Mouse (Mus musculus): Measurements from ENCODE around the gene Akr1cl.

Akr1cl gene

GRCm38 (mm10) chr1:64986120-64986519, 46.4 kb downstream of the Akr1cl start:
- DNase-seq = peak; percentile 37

GRCm38 (mm10) chr1:64983247-64983646, 49.3 kb downstream of the Akr1cl start:
- DNase-seq = no peak

GRCm38 (mm10) chr1:64978321-64978799, 54.2 kb downstream of the Akr1cl start:
- peak; percentile 52 for DNase-seq

- DNase-seq = no peak
Measured at GRCm38 (mm10) chr1:64975346-64975745, 57.2 kb downstream of the Akr1cl start.

GRCm38 (mm10) chr1:64970685-64971084, 61.9 kb downstream of the Akr1cl start:
- no peak for DNase-seq
